ENCODE assay signal across 15 mouse cellular contexts in the genomic region with DNA sequence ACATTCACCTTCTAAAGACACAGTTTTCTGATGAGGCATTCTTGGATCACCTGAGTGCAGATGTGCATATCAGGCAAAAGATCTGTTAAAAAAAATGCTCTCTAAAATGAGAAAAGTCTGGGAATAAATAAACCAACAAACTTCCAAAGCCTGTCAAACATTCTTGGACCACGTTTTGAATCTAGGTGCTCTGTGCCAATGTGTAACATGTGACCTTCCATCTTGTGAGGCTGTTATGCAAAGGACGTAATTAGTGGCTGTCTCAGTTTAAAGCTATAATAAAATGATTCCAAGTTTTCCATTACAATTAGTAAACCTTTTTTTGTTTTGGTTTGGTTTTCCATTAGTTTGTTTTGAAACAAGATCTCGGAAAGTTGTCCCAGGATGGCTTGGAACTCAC.
"Had no signal": no experiment of that assay in that cellular context is flagged by ENCODE, and none has a peak within 500 bp of the region (broad histone marks: within the 10 kb centered on the region; RNA-seq: fewer than 3 reads in every experiment).

No protein-coding gene starts in this region.

- H3K4me1 ChIP-seq: midbrain, embryonic 13.5 days; midbrain, embryonic 15.5 days; neural tube, embryonic 12.5 days; stomach, embryonic 15.5 days had no signal

- H3K36me3 ChIP-seq: lung, embryonic 15.5 days; midbrain, embryonic 15.5 days; neural tube, embryonic 12.5 days; stomach, embryonic 15.5 days had no signal

- H3K27ac ChIP-seq: lung, embryonic 15.5 days; macrophage; midbrain, embryonic 13.5 days; midbrain, embryonic 15.5 days; neural tube, embryonic 12.5 days; stomach, embryonic 15.5 days; stomach, postnatal 0 days had no signal

- H3K4me3 ChIP-seq: lung, embryonic 15.5 days; megakaryocyte, embryonic 14.5 days; midbrain, embryonic 13.5 days; midbrain, embryonic 15.5 days; neural tube, embryonic 12.5 days; stomach, embryonic 15.5 days had no signal

- DNase-seq: lung, adult 2 months; lung, postnatal 14 days; lung, postnatal 36 days; right cerebral cortex, postnatal 14 days; thymus, adult 2 months; thymus, postnatal 25 days; thymus, postnatal 4 days had no signal

- H3K27me3 ChIP-seq: lung, embryonic 15.5 days; megakaryocyte, embryonic 14.5 days; midbrain, embryonic 13.5 days; midbrain, embryonic 15.5 days; neural tube, embryonic 12.5 days; stomach, embryonic 15.5 days had no signal
